Mouse (Mus musculus): ENCODE measurements at regions not wholly inside any gene's neighbourhood (a gene's known extent, or its start where the extent isn't known, plus 50 kb on each side); places are given as distances from the start of the nearest gene placed in this dataset.
"Not testable (repeated sequence)": the region's sequence is repeated elsewhere in the genome, so short reads cannot be mapped to it uniquely, and the experiment has no call there.

DNA sequence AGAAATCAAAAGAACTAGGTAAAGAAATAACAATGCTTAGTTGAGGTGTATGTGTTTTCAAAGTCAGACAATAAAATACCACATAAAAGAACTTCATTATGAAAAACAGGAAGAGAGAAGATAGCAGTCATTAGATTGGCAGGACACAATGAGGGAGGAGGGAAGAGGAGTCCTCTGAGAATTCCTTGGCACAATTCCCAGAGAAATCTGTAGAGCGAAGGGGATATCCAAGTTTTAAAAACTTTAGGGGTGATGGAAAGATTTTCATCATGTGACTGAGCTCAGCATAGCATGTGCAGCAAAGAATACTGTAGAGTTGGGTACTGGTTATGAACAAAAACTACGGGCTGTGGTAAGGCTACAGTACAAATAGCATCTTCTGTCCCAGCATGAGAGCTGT lies 141.3 kb upstream of the Ddhd1 start:
- DNase-seq, result no peak
- intact Hi-C loops (cut with DNase I), result no loop called here

- DNase-seq, result no peak
- intact Hi-C loops (cut with DNase I), result no loop called here
Measured at GRCm38 (mm10) chr14:45805950-45806349, 148.0 kb upstream of the Ddhd1 start.

- DNase-seq, result no peak
- intact Hi-C loops (cut with DNase I), result no loop called here
Measured at GRCm38 (mm10) chr14:45806726-45807280, 148.9 kb upstream of the Ddhd1 start.

- intact Hi-C loops (cut with DNase I), result no loop called here
- DNase-seq, result no peak
Measured at GRCm38 (mm10) chr14:45807767-45808166, 149.8 kb upstream of the Ddhd1 start.

GRCm38 (mm10) chr14:45809491-45809890 lies 151.5 kb upstream of the Ddhd1 start:
- no peak for DNase-seq
- intact Hi-C loops (cut with DNase I), result no loop called here

- DNase-seq, result no peak
- intact Hi-C loops (cut with DNase I), result no loop called here
Measured at GRCm38 (mm10) chr14:45810101-45810500, 152.2 kb upstream of the Ddhd1 start.

DNA sequence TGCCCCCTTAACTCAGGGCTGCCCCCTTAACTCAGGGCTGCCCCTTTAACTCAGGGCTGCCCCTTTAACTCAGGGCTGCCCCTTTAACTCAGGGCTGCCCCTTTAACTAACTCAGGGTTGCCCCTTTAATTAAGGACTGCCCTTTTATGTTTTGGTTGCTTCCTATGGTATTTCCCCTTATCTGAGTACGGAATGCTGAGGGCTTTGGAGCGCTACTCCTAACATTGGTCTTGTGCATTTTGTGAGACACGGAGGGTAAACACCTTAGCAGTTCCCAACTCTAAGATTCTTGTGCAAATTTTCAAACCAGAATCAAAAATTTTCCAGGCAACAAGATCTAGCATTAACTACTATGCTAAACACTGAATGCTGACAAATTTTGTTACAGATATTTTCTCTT lies 152.7 kb upstream of the Ddhd1 start:
- no peak for DNase-seq
- intact Hi-C loops (cut with DNase I), result no loop called here

- intact Hi-C loops (cut with DNase I), result no loop called here
- DNase-seq, result no peak
Measured at GRCm38 (mm10) chr14:45815598-45815997, 157.7 kb upstream of the Ddhd1 start.

GRCm38 (mm10) chr14:45816611-45817010 lies 158.7 kb upstream of the Ddhd1 start:
- intact Hi-C loops (cut with DNase I); DNase-seq: not testable (repeated sequence)

- DNase-seq, result no peak
- intact Hi-C loops (cut with DNase I), result no loop called here
Measured at GRCm38 (mm10) chr14:45817756-45818155, 159.8 kb upstream of the Ddhd1 start.

DNA sequence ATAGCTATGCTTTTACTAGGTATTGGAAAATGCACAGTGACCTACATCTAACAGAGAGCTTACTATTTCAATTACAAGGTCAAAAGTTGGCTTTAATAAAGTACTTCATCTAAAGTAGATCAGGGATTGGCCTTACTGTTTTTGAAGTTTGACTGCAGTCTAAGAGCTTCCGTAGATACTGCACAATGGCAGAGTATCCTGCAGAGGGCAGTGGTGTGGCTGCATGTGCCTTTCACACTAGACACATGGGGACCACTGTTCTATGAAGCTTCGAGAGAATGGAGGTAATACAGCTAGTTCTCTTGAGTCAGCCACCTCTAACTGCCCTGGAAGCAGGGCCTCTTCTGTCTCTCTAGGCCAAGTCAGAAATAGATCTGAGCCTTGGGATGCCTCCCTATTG lies 166.7 kb upstream of the Ddhd1 start:
- DNase-seq, result no peak
- intact Hi-C loops (cut with DNase I), result no loop called here

DNA sequence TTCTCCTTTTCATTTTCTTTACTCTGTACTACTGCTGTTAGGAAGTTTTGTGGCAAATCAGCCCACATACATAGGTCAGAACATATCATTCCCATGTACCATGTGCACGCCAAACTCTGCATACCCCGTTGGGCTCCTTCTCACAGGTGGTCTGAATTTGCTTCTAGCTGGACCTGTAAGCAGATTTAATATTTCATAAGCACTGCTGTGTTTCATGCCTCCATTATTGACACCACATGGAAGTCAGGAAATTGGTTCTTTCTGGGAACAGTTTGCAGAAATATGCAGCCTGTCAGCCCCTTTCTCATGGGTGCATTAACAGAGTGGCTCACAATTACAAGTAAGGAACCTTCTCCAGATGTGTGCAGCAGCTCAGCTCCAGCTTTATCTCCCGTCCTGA lies 168.1 kb upstream of the Ddhd1 start:
- no peak for DNase-seq
- intact Hi-C loops (cut with DNase I), result no loop called here

GRCm38 (mm10) chr14:45827096-45827495 lies 169.2 kb upstream of the Ddhd1 start:
- intact Hi-C loops (cut with DNase I), result no loop called here
- DNase-seq, result no peak

DNA sequence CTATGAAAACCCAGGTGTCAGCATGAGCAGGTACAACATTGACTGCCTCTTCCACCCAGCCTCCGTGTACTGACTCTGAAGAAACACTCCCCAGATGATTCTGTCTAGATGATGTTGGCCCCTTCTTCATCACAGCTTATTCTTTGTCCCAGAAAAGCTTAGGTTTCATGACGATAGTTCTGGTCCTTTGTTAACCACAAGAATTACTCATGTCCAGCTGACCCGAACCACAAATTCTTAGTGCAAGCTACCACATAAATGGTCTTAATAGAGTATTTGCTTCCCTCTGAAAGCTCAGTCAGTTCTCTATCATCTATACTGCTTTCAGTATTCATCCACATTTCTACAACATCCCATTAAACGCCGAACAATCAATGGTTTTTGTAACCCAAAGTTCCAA lies 172.5 kb upstream of the Ddhd1 start:
- intact Hi-C loops (cut with DNase I), result no loop called here
- no peak for DNase-seq

- intact Hi-C loops (cut with DNase I), result no loop called here
Measured at GRCm38 (mm10) chr14:45837039-45837438, 179.1 kb upstream of the Ddhd1 start.

GRCm38 (mm10) chr14:45843829-45844228 lies 185.9 kb upstream of the Ddhd1 start:
- no peak for DNase-seq
- intact Hi-C loops (cut with DNase I), result no loop called here

More at GRCm38 (mm10) chr14:45837039-45837438, 179.1 kb upstream of the Ddhd1 start:
- no peak for DNase-seq

DNA sequence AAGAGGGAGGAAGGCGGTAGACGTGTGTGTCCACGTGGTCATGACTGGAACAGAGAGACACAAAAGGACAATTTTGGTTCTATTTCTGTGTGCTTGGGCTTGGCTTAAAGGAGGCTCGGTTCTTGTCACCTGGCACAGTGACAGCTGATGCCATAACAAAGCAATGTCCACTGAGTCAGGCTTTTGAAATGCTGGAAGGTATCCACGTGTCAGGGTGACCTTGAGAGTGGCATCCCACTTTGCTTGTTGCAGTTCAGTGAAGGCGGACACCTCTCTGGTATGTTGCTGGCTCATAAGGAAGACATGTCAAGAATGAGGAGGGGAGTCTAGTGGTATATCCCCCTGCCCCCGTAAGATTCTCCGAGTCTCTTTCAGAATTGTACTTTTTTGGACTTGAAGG lies 192.6 kb upstream of the Ddhd1 start:
- intact Hi-C loops (cut with DNase I), result no loop called here

DNA sequence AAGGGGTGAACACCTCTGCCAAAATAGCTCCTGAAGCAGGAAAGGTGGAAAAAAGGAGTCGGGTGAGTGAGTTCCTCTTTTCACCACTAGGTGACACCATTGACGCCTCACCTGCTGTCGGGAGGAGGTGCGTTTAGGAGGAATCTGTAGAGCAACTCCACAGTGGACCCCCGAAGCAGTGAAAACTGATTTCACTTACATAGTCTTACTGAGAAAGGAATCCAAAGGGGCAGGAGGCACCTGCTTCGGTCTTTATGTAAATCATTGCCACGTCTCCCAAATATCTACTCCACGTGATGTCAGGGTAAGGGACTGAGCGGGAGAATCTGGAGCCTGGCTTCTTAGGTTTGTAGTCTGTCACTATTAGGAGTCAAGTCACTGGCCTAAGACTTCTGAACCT lies 220.5 kb upstream of the Ddhd1 start:
- intact Hi-C loops (cut with DNase I), result loop anchor here (10.0 kb wide), 2 partner anchors 106 to 686 kb away; no protein-coding TSS in a partner anchor
- DNase-seq, result peak; percentile 9 to 14

More for the DNA sequence above, 192.6 kb upstream of the Ddhd1 start:
- DNase-seq, result peak in 1 of 2 experiments; percentile 8

DNA sequence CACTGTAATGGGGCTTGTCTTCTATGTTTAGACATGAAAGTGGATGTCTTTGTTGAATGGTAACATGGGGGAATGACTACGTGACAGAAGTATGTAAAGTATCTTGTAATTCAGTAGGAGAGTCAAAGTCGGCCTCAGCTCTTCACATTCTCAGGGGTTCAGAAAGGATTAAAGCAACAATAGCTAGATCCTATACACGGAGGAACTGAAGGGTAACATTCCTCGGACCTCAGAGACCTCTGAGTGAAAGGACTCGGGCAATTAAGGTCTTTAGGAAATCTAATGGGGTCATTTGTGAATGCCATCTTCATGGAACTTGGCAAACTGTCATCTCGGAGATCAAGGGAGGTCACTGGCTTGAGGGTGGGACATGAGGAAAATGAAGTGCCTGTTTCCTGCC lies 262.8 kb upstream of the Ddhd1 start:
- intact Hi-C loops (cut with DNase I), result no loop called here

DNA sequence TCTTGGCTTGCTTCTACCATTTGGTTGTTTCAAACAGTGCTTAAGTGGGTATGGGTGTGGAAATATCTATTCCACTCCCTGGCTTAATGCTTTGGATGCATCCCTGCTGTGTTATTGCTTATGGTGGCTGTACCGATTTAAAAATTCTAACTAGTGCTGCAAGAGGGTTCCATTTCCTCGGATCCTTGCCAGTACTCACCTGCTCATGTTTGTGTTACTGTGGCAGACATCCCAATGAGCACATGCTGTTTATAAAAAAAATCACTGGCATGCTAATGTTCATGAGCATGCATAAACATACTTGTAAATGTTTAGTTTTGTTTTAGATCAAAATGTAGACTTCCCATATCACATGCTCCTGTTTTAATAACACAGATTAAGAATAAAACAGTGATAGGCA lies 285.6 kb upstream of the Ddhd1 start:
- DNase-seq, result no peak
- intact Hi-C loops (cut with DNase I), result no loop called here

More for the DNA sequence above, 262.8 kb upstream of the Ddhd1 start:
- no peak for DNase-seq

- no peak for DNase-seq
- intact Hi-C loops (cut with DNase I), result no loop called here
Measured at GRCm38 (mm10) chr14:45944101-45944500, 286.2 kb upstream of the Ddhd1 start.

- DNase-seq, result no peak
- intact Hi-C loops (cut with DNase I), result no loop called here
Measured at GRCm38 (mm10) chr14:45944506-45944905, 286.6 kb upstream of the Ddhd1 start.

DNA sequence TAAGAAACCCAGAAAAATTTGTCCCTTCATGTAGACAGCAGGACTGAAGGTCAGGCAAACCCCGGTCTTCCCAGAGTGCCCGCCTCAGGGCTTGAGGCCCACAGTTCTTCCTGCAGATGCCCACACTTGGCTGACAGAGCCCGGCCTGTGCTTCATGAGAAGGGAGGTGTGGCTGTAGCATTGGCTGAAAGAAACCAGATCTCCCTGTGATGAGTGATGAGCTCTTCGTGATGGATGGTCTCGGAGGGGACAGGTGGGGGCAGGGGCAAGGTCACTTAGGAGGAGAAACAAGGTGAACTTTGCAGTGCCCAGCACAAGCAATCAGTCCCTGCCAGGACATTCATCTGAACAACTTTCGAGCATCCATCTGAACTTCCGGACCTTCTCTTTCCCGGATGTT lies 298.7 kb upstream of the Ddhd1 start:
- DNase-seq, result no peak
- intact Hi-C loops (cut with DNase I), result no loop called here

Data from gastrocnemius, postnatal 36 days (tissue).